Mouse (Mus musculus) cortical plate, adult 2 months (tissue): Measurements from ENCODE around the gene Glod5.

Source experiments
- CTCF ChIP-seq: fragments of 200-500 bp; IDR thresholded peaks from 2 replicates; pipeline ENCODE4 v1.5.1; 2011; ENCODE audit warnings: mild to moderate bottlenecking, control low read depth, low read length; ENCODE audit not compliant: insufficient read depth; ENCODE audit errors: extremely low read depth
- POLR2A ChIP-seq: fragments of 200-500 bp; IDR thresholded peaks from 2 replicates; pipeline ENCODE4 v1.6.1; 2011; ENCODE audit warnings: mild to moderate bottlenecking, low read length, control low read depth; ENCODE audit not compliant: insufficient read depth; ENCODE audit errors: extremely low read depth

DNA sequence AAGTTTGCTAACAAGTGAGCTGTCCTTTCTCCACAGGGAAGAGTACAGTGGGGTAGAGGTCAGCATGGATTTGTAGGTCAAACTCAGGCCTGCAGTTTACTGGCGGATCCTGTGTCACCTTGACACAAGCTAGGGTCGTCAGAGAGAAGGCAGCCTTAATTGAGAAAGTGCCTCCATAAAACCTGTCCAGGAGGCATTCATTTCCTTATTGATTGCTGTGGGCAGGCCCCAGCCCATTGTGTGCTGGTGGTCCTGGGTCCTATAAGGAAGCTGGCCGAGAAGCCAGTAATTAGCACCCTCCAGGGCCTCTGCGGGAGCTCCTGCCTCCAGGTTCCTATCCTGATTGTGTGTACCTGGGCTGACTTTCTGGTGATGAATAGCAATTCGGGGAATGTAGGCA, 16.3 kb downstream of the Glod5 start:
- TF ChIP-seq CTCF (no peak), POLR2A (no peak)
